Mouse (Mus musculus): Measurements from ENCODE around the gene Gm38655.
"Not testable (repeated sequence)": the region's sequence is repeated elsewhere in the genome, so short reads cannot be mapped to it uniquely, and the experiment has no call there.

The Gm38655 gene

DNA sequence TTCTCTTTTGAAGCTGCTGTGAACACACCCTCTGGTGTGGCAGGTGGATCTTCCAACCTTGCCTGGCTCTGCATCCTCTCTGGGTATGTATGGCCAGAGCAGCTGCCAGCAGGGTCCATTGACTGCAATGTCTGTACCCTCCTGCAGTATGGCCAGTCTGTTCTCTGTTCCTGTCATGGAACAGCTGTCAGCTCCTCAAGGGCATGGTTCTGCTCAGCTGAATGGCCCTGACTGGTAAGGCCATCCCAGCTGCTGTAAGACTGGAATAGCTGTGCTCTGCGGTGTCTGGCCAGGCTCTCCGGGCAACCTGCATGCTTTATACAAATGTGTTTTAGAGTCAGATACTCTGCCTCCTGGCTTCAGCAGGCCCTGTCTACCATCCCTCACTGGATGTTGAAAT lies 5.6 kb downstream of the Gm38655 start:
- DNase-seq (ENCODE audit: low spot score in 2 of 2), result no peak

DNA sequence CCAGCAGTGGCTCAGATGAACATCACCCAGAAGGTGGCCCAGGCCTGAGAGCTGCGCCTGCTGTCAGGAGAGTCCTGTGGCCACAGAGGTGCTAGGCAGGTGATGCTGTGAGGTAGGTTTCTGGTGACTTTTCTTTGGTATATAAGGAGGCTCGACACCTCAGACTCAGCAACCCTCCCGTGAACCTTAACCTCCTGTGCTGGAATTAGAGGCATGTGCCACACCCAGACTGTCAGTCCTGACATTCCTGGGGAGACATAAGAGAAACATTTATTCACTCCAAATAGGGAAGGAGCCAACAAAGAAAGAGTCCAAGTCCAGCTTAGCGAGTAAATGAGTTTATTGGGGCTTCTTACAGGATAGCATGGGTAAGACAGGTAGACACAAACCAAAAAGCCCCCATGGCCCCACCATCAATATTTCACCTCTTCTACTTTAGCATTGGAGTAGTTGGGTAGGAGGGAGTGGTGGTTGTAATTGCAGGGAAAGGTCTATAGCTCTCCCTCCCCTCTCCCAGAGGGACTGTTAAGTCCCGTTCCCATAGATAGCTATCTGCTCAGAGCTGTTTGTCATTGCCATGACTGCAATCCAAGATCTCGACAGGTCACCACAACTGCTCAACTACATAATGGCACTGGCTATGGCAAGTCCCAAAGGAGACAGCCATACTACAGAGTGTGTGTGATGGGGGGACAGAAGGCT lies 9.2 kb downstream of the Gm38655 start:
- DNase-seq (ENCODE audit: low spot score in 2 of 2), result no peak

DNA sequence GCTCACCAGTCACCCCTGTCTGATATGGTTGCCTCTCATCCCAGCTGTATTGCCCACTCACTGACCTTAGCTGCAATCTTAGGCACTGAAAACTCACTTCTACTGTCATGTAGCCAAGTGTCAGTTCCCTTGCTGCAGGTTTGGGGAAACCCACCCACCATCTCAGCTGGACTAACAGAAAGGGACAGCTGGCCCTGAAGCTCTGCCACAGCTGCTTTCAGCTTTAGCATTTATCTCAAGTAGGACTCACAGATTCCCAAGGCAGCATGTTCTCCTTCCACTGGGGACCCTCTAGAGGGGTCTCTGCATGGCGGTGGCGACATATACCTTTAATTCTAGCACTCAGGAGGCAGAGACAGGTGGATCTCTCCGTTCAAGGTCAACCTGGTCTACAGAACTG lies 10.5 kb downstream of the Gm38655 start:
- DNase-seq (ENCODE audit: low spot score in 2 of 2), result no peak

DNA sequence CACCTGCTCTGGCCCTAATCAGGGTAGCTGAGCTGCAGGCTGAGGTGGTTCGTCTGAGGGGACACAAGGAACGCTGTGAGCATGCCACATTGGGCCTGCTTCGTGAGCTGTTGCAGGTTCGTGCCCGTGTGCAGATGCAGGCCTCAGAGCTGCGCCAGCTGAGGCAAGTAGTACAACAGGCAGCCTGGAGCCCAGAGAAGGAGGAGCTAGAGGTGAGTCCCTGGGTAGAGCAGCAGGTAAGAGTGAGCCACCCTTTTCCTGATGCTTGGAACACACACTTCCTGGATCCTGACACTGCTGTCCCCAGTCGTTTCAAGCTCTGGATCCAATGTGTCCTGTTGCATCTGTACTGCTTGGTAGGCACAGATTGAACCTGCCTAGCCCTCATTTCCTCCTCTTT lies 11.9 kb downstream of the Gm38655 start:
- no peak for DNase-seq (ENCODE audit: low spot score in 2 of 2)

DNA sequence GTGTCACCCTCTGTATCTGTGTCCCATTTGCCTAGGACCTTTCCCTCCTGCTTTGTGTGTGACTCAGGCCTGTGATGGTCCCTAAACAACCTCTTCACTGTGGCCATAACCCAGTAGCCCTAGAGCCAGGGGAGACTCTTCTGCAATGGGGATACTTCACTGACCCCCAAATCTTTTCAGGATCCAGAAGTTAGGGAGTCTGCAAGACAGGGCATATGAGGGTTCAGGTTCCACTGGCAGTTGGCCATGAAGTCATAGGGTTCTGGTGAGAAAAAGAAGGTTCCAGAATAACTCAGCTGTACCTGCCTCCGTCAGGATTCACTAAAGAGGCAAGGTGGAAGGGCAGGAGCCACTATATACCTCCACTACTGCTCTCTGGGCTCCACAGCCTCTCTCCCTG lies 13.1 kb downstream of the Gm38655 start, which contains the start of gene Ccdc154:
Ccdc154 (plus strand) TSS at position 301 of the 400 bp plus-strand sequence.
- no peak for DNase-seq (ENCODE audit: low spot score in 2 of 2)

DNA sequence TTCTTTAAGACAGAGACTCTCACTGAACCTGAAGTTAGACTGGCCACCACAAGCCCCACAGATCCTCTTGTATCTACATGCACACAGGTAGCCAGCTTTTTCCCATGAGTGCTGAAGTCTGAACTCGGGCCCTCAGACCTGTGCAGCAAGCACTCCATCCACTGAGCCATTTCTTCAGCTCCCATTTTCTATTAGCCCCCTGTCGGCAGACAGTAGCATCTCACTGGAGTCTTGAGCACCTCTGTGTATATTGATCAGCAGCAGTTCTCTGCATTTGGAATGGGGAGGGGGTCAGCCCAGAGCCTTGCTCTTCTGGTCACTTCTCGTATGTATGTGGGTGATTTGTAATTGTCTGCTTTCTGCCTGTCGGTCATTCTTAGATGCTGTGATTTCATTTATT lies 35.3 kb downstream of the Gm38655 start:
- DNase-seq (ENCODE audit: low spot score in 2 of 2), result no peak

DNA sequence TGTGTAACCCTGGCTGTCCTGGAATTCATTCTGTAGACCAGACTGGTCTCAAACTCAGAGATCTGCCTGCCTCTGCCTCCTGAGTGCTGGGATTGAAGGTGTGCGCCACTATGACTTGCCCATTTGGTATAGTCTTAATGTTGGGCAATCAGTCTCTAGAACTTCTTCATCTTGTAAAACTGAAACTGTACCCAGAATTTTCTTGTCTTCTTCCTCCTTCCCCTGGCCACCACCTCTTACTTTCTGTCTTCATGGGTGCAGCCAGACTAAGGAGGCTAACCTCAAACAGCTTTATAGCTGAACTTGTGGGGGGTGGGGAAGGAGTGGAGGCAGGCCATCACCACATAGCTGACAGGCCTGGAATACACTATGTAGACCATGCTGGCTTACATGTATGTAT lies 36.5 kb downstream of the Gm38655 start:
- DNase-seq (ENCODE audit: low spot score in 2 of 2), result no peak

DNA sequence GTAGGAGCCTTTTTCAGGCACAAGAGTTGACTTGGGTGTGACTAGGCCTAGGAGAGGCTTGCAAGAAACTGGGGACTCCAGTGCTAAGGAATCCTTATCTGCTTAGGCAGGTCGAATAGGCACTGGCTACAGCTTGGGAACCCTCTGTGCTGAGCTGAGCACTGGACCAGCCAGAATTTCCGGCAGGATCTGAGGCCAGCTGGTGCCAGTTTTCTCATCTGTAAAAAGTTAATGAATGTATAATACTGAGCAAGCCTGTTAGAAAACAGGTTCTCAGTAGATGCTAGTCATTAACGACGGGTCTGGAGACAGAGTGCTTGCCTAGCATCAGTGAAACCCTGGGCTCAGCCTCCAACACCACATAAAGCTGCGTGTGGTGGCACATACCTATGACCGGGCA lies 39.6 kb downstream of the Gm38655 start:
- DNase-seq (ENCODE audit: low spot score in 2 of 2), result no peak

DNA sequence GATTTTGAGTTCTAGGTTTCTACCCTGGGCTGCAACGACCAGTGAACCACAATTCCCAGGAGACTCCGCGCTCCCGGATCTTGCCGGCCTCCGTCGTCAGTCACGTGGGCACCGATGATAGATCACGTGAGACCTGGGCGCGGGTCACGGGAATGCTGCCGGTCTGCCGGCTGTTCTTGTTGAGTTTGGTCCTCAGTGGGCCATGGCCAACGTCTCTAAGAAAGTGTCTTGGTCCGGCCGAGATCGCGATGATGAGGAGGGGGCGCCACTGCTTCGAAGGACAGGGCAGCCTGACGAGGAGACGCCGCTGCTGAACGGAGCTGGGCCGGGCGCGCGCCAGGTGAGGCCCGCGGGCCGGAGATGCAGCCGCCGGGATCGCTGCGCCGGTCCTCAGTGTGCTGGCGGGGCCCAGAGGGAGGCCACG lies 42.0 kb downstream of the Gm38655 start, which contains the start of gene Clcn7:
Clcn7 (plus strand) TSS at position 117 of the 424 bp plus-strand sequence.
- DNase-seq (ENCODE audit: low spot score in 2 of 2), result peak; percentile 96 to 97

DNA sequence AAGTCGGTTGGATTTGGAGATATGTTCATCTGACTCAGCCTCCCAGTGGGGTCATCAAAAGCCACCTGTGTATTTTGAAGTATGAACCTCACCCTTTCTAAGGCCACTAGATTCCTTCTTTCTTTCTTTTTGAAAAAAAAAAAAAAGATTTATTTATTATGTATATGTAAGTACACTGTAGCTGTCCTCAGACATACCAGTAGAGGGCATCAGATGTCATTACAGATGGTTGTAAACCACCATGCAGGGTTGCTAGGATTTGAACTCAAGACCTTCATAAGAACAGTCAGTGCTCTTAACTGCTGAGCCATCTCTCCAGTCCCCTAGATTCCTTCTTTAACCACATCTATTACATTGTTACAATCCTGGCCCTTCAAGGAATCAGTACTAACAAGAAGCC lies 45.2 kb downstream of the Gm38655 start:
- DNase-seq (ENCODE audit: low spot score in 2 of 2), result no peak

DNA sequence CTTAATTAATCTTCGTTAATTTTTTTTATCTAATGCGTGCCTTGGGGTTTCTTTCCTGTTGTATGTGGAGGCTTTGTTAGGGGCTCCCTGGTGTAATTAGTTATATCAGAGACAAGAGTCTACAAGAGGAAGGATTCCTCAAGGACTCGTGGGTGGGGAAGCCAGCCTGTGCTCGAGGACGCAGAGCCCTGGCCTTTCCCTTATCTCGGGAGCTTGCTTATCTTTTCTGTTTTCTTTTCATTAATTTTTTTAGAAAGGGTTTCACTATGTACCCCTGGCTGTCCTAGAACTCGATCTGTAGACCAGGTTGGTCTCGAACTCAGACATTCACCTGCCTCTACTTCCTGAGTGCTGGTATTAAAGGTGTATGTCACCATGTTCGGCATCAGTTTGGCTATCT lies 47.6 kb downstream of the Gm38655 start:
- no peak for DNase-seq (ENCODE audit: low spot score in 2 of 2)

DNA sequence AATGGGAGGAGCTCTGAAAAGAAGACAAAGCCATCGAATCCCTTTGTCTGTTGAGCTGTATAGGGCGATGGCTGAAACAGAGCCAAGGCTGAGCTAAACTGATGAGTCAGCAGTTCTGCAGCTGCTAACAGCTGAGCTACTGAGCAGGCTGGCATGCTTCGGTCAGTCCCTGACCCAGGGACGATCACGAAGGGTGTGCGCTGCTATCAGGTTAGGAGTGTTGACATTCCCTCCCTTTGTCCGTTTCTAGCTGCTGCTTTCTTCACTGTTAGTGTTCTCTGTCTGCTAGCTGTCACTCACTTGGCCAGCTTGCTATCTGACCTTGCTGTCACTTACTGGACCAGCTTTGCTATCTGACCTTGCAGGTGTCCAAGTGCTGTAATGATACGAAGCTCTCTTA lies 48.2 kb downstream of the Gm38655 start:
- DNase-seq (ENCODE audit: low spot score in 2 of 2), result no peak

DNA sequence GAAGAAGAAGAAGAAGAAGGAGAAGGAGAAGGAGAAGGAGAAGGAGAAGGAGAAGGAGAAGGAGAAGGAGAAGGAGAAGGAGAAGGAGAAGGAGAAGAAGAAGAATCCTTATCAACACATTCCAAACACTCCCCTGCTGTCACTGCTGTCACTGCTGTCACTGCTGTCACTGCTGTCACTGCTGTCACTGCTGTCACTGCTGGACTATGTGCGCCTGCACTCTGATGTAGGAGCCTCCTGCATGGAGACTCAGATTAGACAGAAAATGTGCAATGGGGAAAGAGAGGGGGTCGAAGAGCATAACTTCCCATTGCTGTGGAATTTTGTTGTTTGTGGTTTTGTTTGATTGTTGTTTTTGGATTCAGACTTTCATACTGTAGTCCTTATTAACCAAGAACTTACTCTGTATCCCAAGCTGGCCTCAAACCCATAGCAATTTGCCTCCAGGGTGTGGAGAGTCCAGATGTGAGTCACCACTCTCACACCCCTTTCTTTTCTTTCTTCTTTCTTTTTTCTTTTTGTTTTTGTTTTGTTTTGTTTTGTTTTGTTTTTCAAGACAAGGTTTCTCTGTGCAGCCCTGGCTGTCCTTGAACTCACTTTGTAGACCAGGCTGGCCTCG lies 49.7 kb downstream of the Gm38655 start:
- not testable (repeated sequence) for DNase-seq (ENCODE audit: low spot score in 2 of 2)

DNA sequence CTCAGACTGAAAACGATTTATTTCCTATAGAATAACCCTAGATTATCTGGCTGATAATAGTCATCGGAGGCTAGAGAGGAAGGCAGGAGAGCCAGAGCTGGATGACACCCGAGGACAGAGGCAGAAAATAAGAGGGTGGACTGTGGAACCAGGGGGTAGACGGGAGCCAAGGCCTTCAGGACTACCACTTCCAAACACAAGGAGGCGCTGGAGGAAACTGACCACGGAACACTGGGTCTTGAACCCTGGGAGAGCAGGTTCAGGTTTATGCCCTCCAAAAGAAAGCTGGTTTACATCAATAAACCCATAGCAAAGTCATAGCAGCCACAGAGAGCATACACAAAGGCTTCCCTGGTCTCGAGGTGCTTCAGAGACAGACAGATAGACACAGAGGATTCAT lies 51.3 kb downstream of the Gm38655 start:
- no peak for DNase-seq (ENCODE audit: low spot score in 2 of 2)
